Mouse (Mus musculus) cerebellum, adult 2 months (tissue): ENCODE measurements at regions not wholly inside any gene's neighbourhood (a gene's known extent, or its start where the extent isn't known, plus 50 kb on each side); places are given as distances from the start of the nearest gene placed in this dataset.

Source experiments
- DNase-seq, 2 experiments: peaks; one replicate each; pipeline ENCODE4 v3.0.0; 2021
- H3K27ac ChIP-seq: fragments of 200-500 bp; 2 replicates; pipeline ENCODE4 v1.5.1; 2012; ENCODE audit warnings: low read length, control low read depth, inconsistent platforms; ENCODE audit not compliant: insufficient read depth
- H3K27me3 ChIP-seq: fragments of 200-500 bp; 2 replicates; pipeline ENCODE4 v1.6.1; 2012; ENCODE audit warnings: inconsistent platforms, mild to moderate bottlenecking, low read length, moderate library complexity; ENCODE audit not compliant: control insufficient read depth, insufficient read depth
- H3K4me1 ChIP-seq: fragments of 200-500 bp; 2 replicates; pipeline ENCODE4 v1.6.1; 2011; ENCODE audit warnings: low read length; ENCODE audit not compliant: control insufficient read depth, insufficient read depth
- H3K4me3 ChIP-seq: fragments of 200-500 bp; replicated peaks from 2 replicates; pipeline ENCODE3; 2011; ENCODE audit warnings: mild to moderate bottlenecking, low read depth, low read length, control low read depth; ENCODE audit not compliant: insufficient read depth
- CTCF ChIP-seq: fragments of 200-500 bp; IDR thresholded peaks from 2 replicates; pipeline ENCODE4 v1.5.1; 2011; ENCODE audit warnings: low read depth, mild to moderate bottlenecking, control low read depth, low read length, moderate library complexity, borderline replicate concordance; ENCODE audit not compliant: insufficient read depth
- POLR2A ChIP-seq: fragments of 200-500 bp; IDR thresholded peaks from 2 replicates; pipeline ENCODE4 v1.6.1; 2011; ENCODE audit warnings: low read length, control low read depth, borderline replicate concordance; ENCODE audit not compliant: insufficient read depth
- WGBS: fragments of 180-500 bp; shearing (Covaris S2); methylation state at CpG from one replicate; pipeline ENCODE4 v1.1.7; 2018; 5-methylcytosine and 5-hydroxymethylcytosine counted together

DNA sequence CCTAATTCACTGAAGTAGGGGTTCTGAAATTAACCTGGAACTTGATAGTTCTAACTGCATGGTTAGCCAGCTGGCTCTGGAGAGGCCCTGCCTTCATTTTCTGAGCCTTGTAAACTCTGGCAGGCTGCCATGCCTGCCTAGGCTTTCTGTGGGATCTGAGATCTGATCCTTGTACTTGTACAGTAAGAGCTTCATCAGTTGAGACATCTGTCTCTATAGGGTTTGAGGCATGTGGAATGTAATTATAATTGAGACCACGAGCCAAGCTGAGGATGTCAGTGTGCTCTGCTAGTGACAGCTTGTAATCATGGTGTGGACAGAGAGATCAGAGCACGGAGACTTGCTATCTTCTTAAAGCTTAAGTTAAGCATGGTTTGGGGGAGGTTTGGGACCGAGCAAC lies 416.8 kb upstream of the Ptger4 start:
- WGBS = 22% methylated on average over 3 of the region's 3 CpGs
- Histone ChIP-seq H3K27ac (no peak overlapping the region), H3K4me3 (no peak overlapping the region), H3K27me3 (no peaks in the 10 kb centered on the region), H3K4me1 (no peaks in the 10 kb centered on the region)
- DNase-seq = no peak
- TF ChIP-seq CTCF (no peak), POLR2A (no peak)

DNA sequence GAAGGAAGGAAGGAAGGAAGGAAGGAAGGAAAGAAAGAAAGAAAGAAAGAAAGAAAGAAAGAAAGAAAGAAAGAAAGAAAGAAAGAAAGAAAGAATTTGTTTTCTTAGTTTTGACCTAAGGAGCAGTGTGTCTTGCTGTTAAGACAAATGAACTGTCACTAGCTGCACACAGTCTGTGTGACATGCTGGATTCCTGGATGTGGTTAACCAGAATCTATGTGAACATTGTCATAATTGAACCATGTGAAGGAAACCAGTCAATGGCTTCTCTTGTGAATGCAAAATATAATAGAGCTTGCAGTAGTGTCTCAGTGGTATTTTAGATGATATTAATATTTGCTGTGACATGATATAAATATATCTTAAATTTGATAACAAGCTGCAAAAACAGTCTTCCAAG lies 427.8 kb upstream of the Ptger4 start:
- H3K4me1 ChIP-seq = no peaks in the 10 kb centered on the region
- H3K27ac ChIP-seq = no peak overlapping the region
- no peak for TF ChIP-seq CTCF
- TF ChIP-seq POLR2A = no peak
- H3K4me3 ChIP-seq = no peak overlapping the region
- H3K27me3 ChIP-seq = no peaks in the 10 kb centered on the region
- no peak for DNase-seq

DNA sequence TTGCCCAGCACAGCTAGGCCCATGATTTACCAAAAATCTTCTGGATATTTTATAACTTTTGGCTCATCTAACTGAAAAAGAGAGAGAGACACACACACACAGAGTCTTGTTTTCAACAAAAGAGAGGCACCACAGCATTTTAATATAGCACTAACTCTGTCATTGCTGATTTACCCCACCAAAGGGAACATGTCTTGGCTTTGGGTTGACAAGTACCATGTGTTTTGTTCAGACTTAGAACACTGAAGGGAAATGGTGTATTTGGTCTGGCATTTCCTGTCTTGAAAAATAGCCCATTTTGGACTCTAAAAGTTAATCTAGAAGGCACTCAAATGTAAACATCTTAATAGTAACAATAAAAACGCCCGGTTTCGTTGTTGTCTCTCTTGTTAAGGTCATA lies 432.7 kb upstream of the Ptger4 start:
- H3K4me1 ChIP-seq = no peaks in the 10 kb centered on the region
- no peak for TF ChIP-seq CTCF
- H3K27me3 ChIP-seq = no peaks in the 10 kb centered on the region
- no peak overlapping the region for H3K4me3 ChIP-seq
- no peak overlapping the region for H3K27ac ChIP-seq
- 87% methylated on average over 3 of the region's 3 CpGs for WGBS
- DNase-seq = no peak

DNA sequence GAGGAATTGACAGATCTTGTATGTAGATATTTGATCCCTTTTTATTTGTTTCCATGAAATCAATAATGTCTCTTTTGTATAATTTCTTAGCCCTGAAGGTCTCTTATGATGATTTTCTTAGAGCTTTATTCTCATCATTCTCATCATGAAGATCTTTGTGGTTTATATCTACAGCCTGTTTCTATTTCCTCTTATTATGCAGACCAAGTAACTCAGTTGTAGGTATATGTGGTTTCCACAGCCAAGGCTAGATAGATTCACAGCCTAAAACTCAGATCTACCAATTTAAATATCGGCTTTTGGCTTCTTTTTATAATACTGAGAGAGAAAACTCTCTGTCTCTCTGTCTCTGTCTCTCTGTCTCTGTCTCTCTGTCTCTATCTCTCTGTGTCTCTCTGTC lies 449.8 kb upstream of the Ptger4 start:
- DNase-seq = no peak
- no peak overlapping the region for H3K4me3 ChIP-seq
- H3K27ac ChIP-seq = no peak overlapping the region
- H3K27me3 ChIP-seq = no peaks in the 10 kb centered on the region
- WGBS = 87% methylated on average over 1 of the region's 1 CpGs
- no peaks in the 10 kb centered on the region for H3K4me1 ChIP-seq
- no peak for TF ChIP-seq CTCF
- TF ChIP-seq POLR2A = no peak

GRCm38 (mm10) chr15:5695015-5695414 lies 451.0 kb upstream of the Ptger4 start:
- DNase-seq = no peak
- TF ChIP-seq CTCF (no peak), POLR2A (no peak)
- Histone ChIP-seq H3K27ac (no peak overlapping the region), H3K4me3 (no peak overlapping the region), H3K4me1 (no peaks in the 10 kb centered on the region), H3K27me3 (no peaks in the 10 kb centered on the region)
- 77% methylated on average over 3 of the region's 3 CpGs for WGBS

DNA sequence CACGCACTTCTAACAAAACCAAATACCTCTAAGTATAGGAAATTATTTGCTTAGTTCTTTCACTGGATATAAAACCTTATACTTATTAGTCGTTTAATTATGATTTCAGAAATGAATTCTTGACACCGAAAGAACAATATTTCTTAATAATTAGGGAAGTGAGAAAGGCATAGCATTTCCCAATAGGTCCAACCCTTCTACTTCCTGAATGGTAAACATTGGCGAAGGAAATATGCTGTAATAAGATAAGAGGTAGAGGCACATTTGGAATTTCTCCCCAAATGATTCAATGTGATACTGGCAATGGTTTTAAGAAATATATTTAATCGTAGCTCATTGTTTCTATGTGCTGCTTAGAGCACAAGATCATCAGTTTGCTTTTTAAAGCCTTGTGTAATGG lies 464.5 kb upstream of the Ptger4 start:
- no peak for DNase-seq
- WGBS = 83% methylated on average over 5 of the region's 5 CpGs
- H3K4me1 ChIP-seq = no peaks in the 10 kb centered on the region
- no peak overlapping the region for H3K27ac ChIP-seq
- no peaks in the 10 kb centered on the region for H3K27me3 ChIP-seq
- H3K4me3 ChIP-seq = no peak overlapping the region
- no peak for TF ChIP-seq POLR2A
- TF ChIP-seq CTCF = no peak

DNA sequence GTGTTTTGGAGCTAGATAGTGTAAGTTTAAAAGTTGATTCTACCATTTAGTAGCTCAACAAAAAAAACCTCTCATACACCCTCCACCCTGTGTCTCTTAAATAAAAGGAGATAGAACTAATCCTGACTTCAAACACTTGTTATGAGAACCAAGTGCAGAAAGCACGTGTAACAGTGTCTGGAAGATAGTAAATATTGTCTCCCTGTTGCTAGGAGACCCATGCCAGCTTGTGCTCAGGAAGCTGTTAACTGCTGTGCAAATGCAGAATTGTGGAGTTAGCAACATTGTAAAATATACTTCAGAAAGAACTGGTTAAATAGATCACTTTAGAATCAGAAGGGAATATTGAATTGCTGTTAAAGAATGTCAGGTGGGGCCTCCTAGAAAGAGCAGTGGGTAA lies 496.7 kb upstream of the Ptger4 start:
- WGBS = 7% methylated on average over 1 of the region's 1 CpGs
- no peak for TF ChIP-seq POLR2A
- TF ChIP-seq CTCF = no peak

GRCm38 (mm10) chr15:5743893-5744292 lies 499.9 kb upstream of the Ptger4 start:
- Histone ChIP-seq H3K27me3 (no peaks in the 10 kb centered on the region), H3K27ac (no peak overlapping the region), H3K4me1 (no peaks in the 10 kb centered on the region), H3K4me3 (no peak overlapping the region)
- DNase-seq = no peak
- TF ChIP-seq POLR2A (no peak), CTCF (no peak)
- 88% methylated on average over 5 of the region's 5 CpGs for WGBS

More for the DNA sequence above, 496.7 kb upstream of the Ptger4 start:
- no peak overlapping the region for H3K4me3 ChIP-seq
- H3K4me1 ChIP-seq = no peaks in the 10 kb centered on the region
- H3K27me3 ChIP-seq = no peaks in the 10 kb centered on the region
- DNase-seq = no peak
- H3K27ac ChIP-seq = no peak overlapping the region
